Mouse (Mus musculus): ENCODE measurements around the gene Nmnat2.

The Nmnat2 gene

GRCm38 (mm10) chr1:153021034-153021638, 66.3 kb downstream of the Nmnat2 start:
- DNase-seq = no peak

DNA sequence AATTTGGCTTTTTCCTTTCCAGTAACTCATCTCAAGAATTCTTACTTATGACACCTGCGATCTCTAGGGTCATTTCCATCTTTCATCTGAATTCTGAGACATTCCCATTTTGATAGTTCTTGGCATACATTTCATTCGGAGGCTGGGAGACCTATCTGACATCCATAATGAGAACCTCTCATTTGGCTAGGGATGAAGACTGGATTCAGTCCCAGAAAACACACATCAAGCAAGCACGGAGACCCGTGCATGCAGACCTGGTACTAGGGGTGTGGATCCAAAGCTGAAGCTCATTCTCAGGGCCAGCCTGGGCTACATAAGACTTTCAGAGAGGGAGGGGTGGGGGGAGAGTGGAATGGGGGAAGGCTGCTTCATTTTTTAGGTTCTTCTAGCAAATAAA, 68.2 kb downstream of the Nmnat2 start:
- DNase-seq = no peak

- DNase-seq = no peak
Measured at GRCm38 (mm10) chr1:153023875-153024274, 69.1 kb downstream of the Nmnat2 start.

GRCm38 (mm10) chr1:153024453-153024852, 69.7 kb downstream of the Nmnat2 start:
- DNase-seq = no peak

GRCm38 (mm10) chr1:153031345-153031744, 76.6 kb downstream of the Nmnat2 start:
- no peak for DNase-seq

- DNase-seq = no peak
Measured at GRCm38 (mm10) chr1:153031954-153032353, 77.2 kb downstream of the Nmnat2 start.

DNA sequence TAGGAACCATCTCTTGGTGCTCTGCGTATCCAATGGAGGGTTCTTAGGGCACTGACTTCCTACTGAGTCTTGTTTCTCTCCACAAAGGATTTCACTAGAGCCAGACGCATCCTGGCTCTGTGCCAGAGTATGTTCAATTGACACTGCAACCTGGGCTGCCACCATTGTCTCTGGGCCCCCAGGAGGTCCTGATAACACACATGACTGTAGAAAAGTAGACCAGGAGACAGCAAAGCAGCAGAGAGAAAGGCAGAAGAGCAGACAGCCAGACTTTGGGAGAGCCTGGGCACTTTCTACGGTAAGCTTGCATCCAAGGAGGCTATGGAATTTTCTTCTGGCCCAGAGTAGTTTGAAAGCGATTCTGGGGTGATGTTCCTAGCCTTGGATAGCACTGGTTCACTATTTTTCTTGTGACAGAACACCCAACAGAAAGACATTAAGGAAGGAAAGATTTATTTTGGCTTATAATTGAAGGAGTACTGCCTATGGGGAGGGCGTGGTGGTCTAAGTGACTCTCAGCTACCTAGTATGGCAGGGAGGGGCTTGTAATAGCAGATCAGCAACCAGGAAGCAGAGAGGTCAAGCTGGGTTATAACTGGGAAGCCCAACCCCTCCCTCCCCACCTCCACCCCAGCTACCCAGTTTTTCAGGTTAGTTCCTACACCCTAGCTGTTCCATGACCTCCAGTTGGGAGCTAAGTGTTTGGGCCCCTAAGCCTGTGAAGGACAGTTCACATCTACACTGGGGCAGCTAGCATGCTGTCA, 78.5 kb downstream of the Nmnat2 start:
- no peak for DNase-seq

DNA sequence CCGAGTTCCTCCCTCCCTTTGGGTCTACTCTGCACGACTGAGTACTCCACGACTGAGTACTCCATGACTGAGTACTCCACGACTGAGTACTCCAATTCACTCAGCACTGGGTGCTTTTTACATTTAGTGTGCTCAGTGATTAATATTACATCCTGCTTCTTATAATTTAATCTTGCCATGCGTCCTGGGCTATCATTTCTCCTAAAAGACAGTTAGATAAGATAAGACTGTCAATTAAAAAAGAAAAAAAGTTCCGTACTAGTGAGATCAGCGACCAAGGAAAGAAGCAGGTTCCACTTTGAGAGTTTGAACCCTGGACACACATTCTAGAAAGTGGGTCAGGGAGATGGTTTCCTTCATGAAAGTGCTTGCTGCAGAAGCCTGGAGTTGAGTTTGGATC, 79.3 kb downstream of the Nmnat2 start:
- DNase-seq = no peak

DNA sequence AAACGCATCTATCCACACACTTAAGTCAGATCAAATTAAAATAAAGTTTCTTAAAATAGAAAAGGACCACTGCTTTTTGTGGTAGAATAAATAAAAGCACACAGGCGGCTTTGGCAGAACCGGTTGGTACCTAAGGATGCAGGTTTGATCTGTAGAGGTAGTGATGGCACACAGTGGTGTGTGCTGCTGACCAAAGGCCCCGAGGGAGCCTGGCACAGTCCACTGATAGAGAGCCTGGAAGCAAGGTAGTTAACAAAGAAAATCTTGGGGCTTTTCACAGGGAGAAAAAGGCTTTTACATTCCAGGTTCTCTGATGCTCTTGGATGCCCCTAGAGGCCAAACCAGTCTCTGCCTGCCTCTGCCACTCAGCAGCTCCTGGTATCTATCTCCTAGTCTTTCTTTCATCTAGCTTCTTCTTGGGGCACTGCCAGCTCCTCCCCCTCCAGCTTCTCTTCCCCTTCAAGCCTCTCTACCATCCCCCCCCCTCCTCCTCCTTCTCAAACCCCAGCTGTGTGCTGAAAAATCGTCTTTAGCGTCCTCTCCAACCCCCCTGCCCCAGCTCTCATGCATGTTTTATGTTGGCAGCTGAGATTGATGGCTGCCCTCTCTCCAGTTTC, 80.6 kb downstream of the Nmnat2 start:
- peak; percentile 74 for DNase-seq

- no peak for DNase-seq
Measured at GRCm38 (mm10) chr1:153037353-153038345, 82.9 kb downstream of the Nmnat2 start.

DNA sequence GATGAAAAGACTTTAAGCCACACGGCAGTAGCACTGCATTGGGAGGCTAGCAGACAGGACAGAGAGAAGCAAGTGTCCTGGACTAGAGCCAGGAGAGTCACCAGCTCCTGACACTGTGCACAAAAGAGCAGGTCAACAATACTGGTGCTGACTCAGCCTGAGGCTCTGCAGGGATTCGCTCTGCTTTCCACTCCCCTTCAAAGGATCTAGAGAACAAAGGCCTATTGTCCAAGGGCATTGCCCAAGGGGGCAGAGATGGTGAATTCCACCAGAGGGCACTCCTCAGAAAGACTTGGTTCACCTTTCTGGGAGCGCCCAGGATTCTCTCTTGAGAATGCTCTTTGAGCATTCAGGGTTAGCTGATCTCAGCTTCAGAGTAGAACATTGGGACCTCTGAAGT, 85.3 kb downstream of the Nmnat2 start:
- peak; percentile 62 for DNase-seq

- DNase-seq = no peak
Measured at GRCm38 (mm10) chr1:153041046-153041445, 86.3 kb downstream of the Nmnat2 start.

GRCm38 (mm10) chr1:153042318-153042717, 87.5 kb downstream of the Nmnat2 start:
- no peak for DNase-seq

DNA sequence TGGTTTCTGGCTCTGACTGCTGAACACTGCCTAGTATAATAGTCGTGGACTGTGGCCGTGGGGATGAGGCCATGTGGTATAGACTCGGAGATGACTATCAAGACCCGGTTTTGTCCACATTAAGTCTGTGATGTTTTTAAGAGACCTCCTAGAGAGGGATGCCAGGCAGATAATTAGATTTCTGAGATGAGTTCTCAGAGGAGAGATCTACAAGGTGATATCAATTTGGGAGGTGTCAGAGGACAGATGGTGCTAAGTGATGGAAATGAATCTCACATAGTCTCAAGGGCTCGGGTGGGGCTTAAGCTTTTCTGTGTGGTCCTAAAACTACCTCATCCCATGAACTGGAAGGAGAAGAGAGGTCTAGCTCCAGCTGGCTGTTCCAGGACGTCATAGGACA, 88.5 kb downstream of the Nmnat2 start:
- no peak for DNase-seq

DNA sequence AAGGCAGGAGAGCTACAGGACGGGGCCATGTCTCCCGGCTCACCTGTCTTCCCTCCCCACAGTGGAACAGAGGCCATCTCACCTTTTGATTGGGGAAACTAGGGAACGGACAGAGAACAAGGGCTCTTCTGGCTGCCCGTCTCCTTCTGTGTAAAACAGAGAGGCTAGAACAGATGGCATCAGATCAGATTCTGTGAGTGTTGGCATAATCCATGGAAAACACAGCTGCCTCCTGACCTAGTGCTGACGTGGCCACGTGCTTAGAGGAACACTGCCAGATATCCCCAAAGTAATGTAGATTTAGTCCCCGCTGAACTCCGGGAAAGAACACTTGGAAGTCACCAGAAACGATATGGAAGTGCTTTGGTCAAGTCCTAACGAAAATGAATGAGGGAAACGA, 90.6 kb downstream of the Nmnat2 start:
- peak; percentile 66 for DNase-seq

DNA sequence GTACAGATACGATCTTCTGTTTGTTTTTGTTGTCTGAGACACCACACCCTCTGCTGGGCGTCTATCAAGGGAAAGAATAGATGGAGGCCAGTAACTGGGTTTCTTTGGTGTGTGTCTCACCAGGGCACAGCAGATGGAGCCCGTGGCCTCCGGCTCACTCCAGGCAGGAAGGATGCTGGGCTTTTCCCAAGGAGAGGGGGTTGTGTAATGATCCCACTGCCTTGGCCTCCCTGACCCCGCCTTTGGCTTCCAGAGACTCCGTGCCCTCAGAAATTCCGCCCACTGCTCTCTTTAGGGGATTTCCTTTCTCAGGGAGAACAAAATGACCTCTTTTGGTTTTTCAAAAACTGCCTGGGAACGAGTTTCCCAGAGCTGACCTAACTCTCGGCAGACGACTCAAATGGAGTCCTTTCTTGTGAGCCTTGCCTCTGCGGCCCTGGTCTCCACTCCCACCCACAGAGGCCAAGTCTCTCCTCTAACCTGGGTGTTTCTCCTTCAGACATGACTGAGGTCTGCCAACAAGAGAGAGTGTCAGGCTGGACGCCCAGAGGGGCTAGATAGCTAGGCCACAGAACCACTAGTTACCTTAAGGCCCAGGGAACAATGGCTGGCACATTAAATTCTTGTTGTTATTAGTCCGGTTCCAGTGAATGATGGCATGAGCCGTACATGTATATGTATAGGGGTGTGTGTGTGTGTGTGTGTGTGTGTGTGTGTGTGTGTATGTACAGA, 93.5 kb downstream of the Nmnat2 start:
- peak; percentile 55 for DNase-seq

DNA sequence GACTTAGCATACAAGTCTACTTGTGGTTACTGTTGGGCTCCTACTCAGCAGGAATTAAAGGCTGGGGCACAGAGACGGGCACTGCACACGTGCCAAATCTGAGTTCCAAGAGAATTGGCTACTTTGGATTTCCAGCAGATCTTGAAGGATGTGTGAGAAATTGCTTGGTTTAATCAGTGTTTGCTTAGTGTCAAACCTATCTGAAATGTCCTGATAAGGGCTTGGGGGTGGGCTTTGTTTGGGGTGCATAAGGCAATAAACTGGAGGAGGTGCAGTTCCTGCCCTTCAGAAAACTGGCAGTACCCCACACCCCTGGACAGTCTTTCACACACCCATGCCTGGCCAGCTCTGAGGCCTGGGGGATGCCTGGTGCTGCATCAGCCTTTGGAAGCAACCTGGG, 94.7 kb downstream of the Nmnat2 start:
- no peak for DNase-seq

DNA sequence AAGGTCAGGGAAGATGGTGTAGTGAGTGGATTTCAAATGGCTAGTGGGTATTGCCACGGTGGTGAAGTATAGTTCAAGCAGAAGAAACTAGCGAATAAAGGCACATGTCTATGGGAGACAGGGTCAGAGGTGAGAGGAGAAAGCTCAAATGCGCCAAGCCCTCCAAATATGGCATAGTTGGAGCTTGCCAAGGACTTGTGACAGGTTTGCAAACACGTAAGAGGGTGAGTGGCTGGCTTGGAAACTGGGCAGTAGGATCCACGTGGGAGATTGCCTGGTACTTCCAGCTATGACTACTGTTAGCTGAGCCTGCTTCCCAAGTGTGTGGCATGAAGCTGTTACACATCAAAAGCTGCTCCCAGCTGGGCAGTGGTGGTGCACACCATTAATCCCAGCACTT, 96.7 kb downstream of the Nmnat2 start:
- no peak for DNase-seq

DNA sequence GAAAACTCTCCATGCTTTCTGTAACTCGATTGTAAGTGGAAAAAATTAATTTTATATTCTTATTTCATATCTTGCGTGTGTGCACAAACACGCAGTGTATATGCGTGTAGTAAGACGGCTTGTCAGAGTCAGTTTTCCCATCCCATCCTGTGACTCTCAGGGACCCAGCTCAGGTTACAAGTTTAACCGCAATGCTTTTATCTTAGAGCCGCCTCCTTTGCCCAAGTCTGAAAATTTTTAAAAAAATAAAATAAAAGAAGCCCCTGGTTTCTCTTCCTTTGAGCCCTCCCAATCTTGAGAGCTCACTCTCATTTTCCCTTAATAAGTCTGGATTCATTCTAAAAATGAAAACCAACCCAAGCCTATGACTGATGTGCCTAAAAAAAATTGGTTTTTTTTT, 98.8 kb downstream of the Nmnat2 start:
- DNase-seq = no peak

DNA sequence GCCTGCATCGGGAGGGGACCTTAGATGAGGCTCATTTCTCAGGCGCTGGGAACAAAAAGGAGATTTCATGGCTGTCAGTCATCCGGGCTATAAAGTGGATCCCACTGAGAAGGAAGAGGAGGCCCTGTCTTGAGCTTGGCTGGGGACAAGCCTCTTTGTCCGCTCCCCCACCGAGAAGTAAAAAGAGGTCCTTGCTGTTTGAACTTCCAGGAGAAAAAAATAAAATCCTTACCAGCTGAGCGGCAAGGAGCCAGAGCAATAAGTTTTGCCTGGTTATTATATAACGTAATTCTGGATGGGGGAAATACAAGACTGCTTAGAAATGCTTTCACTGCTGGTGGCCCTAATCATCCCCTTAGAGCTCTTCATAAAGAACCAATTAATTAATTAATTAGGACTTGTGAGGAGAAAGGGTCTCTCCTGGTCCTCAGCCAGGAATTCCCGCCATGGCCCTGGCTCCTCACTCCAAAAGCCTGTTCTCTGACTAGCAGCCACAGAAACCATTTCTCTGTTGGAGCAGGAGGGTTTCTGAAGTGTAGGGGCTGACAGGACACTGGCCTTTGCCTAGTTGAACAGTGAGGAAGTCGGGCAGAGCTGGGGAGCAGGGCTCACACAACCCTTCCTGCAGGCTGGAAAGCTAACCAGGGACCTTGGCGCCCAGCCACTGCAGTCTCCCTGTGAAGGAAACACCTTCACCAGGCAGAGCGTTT, 99.5 kb downstream of the Nmnat2 start:
- DNase-seq = peak; percentile 77

DNA sequence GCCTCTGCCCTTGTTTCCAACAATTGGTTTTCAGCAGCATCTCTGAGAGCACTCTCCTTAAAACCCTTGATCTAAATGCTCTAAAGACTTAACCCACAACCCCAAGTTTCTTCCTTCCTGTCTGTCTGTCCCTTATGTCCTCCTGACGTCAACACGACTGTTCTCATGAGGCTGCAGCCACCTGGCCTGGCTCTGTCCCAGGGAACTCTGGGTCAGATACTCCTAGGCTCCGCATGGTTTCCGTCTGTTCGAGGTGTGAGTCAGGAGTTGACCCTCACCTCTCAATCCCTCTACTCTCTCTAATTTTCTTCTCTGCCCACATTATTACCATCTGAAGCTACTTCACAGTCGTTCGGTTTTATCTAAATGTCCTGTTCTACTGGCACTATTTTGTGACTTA, 103.5 kb downstream of the Nmnat2 start:
- peak; percentile 56 for DNase-seq

DNA sequence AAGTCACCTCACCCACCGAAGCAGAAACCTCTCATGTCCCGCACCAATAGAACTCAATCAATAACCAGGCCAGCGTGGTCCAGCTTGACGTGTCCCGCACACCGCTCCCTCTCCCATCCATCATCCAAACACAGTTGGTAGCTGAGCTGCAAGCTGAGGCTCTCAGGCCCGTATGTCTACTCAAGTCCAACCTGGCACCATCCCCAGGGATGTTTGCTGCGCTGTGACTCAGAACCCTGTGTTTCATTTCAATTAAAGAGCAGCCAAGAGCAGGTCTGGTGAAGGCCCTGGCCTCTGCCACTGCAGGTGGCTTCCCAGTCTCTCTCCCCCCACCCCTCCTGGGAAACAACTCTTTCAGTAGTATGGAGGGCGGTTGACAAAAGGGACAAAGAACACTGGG, 104.8 kb downstream of the Nmnat2 start:
- no peak for DNase-seq

Measured in cerebellum, adult 11 months (tissue).